Mouse (Mus musculus) lung, postnatal 25 days (tissue): ENCODE data around the gene Prmt7.
"Not testable (repeated sequence)": the region's sequence is repeated elsewhere in the genome, so short reads cannot be mapped to it uniquely, and the experiment has no call there.

ENCODE experiments used
- DNase-seq: peaks from one replicate; pipeline ENCODE4 v3.0.0; 2022; ENCODE audit warnings: low spot score

The Prmt7 gene

DNA sequence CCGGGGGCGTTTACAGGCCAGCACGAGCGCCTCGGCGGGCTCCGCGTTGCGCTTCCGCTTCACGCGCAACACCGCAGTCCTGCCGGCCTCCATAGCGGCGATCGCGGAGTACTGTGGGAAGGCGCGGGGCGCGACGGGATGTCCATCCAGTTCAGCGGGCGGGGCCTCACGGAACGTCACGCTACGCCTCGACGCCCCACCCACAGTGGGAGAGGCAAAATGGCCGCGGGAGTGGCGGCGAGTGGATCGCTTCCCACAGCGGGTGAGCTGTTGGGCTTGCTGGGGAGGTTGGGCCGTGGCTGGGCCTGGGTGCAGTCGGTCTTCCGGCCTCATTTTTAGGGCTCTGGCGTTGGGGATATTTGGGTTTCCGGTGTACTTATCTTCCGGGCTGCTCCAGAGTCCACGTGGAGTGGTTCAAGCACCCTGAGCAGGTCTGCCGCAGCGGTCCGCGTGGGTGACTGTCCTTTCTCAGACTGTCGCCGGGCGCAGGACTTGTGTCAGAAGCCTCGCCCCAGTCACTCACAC, at the start of gene Prmt7, which contains the start of gene Slc7a6os:
TSS of gene Prmt7 (plus strand) at position 116 of the 525 bp plus-strand sequence.
TSS of gene Slc7a6os (minus strand) at position 115 of the 525 bp plus-strand sequence.
- DNase-seq = peak; percentile 96

DNA sequence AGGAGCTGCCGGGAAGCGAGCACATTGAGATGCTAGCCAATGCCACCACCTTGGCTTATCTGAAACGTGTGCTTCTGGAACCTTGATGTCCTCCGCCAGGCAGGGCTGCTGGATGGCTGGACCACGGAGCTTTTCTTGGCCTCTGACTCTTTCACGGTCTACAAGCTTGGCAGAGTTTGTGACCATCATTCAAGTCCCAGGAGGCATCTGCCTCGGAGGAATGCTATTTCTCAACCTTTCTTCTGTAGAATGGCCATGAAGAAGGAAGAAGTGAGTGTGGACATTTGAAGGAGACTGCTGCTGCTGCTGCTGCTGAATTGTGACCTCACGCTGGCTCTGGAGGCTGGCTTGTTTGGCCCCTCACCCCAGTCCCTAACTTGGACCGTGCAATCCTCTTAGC, 47.5 kb upstream of the Prmt7 start:
- DNase-seq = no peak

DNA sequence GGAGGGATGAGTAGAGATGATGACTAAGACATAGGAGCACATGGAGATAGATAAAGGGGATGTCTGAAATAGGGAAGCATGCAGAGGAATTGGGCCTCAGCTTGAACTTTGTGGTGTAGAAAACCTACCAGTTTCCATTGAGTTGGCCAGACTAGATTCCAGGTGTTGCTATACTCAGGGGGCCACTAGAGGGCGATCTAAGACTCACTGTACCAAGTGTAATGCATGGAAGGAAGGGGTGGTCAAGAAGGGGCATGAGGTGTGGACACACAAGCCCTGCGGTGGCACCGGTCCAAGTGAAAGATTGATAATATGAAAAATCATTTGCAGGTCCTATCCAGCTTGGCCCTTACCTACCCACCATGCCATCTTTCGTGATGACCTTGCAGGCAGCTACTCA, 45.3 kb upstream of the Prmt7 start:
- peak; percentile 76 for DNase-seq

DNA sequence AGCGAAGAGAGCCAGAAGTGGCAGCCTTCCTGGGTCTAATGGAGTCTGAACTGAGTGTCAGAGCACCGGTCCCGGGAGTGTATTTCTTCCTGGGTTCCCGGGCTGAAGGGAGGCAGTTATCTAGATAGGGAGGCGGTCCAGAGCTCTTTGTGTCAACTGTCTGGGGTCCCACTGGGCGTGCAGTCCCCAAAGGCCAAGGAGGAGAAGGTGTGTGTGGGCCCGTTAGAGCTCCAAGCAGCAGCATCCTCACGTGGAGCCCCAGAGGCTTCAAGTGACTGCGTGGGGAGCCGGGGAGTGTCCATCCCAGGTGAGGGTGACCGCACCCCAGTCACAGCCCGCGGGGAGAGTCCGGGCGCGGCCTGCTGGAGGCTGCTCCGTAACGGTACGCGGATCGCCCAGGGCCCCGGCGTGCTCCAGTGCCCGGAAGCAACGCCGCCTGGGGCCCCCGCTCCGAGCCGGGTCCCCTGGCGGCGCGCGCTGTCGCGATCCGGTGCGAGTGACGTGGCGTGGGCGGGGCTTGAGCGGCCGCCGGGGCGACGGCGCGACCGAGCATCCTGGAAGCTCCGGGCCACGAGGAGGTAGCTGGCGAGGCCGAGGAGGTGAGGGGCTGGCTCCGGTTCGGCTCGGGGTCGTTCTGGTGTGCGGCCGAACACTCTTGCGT, 42.2 kb upstream of the Prmt7 start, which contains the start of gene Slc7a6:
TSS of gene Slc7a6 (plus strand) at position 502 of the 661 bp plus-strand sequence.
- DNase-seq = peak; percentile 86

DNA sequence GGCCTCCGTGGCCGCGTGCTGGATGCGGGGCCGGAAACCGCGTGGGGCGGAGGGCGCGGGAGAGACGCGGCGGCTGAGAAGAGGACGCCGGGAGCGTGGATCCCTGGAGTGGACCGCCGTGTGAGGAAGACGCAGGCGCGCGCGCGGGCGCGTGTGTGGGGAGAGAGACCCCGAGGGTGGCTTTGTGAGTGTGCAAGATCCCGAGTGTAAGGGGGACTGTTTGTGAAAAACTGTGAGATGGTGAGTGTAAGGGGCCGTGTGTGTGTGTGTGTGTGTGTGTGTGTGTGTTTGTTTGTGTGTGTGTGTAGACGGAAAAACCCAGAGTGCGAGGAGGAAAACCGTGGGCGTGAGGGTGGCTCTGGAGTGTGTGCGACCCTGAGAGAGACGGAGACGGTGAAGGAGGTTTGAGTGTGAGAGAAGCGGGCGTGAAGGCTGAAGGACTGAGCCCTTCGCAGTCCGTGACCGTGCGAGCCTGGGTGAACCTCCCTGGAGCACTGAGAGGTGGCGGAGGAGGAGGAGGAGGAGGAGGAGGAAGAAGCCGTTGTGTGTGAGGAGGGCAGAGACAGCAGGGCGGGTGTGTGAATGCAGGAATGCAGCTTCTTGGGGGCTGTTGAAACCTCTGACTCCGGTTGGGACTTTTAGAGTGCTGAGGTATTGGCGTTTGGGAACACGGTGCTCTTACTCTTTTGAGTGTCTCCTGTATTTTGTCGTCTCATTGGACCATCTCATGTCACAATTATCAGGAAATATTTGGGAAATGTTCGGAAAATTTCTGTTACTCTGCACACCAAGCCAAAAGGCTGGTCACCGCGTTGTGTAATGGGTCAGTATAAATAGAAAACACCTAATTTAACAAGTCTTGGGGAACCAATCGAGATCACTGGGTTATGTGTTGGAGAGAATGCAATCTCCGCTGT, 41.5 kb upstream of the Prmt7 start:
- DNase-seq = peak; percentile 31

DNA sequence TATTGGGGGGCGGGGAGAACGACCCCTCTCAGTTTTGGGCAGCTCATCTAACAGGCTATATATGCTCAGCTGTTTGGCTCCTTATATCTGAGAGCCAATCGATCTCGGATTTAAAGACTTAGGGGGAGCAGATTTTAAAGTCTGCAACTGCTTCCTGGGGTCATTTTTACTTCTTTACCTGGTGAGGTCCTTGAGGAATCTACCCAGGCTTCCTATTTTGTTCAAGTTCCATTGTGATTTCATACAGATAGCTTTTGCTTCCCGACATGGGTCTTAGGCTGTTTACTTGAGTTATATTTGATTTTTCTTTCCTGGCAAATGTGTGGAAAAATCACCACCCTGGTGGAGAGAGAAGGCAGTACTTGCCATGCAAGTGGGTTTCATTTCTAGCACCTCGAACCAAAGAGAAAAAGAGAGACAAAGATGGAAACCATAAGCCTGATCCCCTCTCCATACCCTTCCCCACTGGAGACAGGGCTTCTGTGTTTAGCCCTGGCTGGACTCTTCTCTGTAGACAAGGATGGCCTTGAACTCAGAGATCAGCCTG, 40.7 kb upstream of the Prmt7 start:
- DNase-seq = no peak

DNA sequence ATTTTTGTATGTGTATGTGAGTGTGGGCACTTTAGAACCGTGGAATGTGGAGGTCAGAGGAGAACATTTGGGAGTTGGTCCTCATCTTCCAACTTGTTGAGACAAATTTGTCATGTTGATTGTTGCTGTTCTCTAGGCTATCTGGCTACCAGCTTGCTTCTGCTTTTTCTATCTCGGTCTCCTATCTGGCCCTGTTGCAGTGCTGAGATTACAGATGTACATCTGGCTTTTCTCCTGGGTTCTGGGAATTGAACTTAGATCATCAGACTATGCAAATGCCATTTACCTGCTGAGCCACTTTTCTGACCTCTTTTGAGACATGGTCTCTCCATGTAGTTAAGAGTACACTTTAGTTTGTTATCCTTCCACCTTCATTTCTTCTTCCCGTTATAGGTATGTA, 37.2 kb upstream of the Prmt7 start:
- DNase-seq = no peak

DNA sequence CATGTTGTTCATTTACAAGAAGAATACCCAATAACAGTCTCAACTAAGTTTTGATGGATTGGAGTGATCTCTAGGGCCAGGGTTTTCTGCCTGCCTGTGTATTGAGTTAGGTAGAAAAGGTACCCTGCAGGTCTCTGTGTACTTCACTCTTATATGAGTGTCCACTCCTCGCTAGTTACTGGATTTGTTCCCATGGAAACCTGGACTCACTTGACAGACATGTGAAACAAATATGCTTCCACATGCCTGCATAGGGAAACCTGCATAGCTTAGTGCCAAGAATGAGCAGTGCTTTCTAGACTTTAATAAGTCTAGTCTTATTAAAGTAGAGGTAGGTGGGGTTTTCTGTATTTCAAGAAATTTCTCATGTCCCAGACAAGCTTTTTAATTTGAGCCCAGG, 33.8 kb upstream of the Prmt7 start:
- DNase-seq = peak; percentile 53

DNA sequence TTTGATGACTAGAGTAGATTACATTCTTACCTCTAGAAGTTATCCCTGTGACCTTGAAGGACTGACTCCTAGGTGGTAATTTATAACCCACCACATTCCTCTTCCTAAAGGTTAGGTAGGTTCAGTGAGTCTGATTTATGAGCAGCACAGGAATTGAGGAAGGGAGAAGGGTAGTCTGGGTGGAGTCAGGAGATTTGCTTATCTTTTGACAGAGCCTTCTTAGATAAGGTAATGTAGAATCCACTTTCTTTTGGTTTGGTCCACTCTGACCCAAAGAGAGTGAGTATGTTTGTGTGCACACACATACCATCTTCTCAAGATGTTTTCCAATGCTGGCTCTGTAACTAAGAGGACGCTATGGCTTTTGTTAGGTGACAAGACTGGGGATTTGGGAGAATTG, 33.1 kb upstream of the Prmt7 start:
- no peak for DNase-seq

DNA sequence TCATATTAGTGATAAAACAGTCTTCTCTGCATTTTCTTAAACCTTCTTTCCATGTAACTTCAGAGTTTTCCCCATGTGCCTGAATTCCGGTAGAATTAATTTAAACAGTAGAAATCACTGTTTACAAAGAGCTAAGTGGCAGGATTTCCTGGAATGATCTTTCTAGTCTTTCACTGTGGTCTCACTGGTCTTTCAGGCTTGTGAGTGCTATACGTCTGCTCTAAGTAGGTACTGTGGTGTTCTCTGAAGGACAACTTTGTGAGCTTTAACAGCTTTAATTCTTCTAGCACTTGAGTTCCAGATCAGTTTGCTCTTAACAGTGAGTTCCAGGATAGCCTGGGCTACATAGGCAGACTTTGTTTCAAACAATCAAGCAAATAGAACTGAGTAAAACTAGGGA, 32.3 kb upstream of the Prmt7 start:
- no peak for DNase-seq

DNA sequence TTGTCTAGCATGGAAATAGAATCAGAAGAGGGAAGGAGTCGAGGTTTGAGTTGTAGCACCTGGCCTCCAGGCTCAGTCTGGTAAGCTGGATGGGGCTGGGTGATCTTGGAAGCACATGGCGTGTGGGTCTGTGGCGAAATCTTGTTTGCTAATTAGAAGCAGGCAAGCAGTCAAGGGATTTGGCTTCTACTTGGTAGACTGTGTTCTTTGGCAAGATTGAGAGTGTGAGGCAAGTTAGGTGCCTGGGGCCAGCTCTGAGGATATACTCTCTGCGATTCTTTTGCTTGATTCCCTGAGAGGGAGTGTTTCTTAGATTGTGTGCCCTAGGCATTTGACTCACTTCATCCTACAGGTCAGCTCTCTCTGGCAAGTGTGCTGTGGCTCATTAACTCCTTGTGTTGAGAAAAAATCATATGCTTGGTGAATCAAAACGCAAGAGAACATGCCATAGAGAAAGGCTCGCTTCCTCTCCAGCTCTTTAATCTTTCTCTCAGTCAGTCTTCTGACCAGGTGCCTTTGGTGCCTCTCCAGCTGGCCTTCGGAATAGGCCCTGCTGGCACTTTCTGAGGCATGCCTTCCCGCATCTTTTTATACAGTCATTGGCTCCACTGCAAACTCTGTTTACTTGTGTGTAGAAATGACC, 25.0 kb upstream of the Prmt7 start:
- peak; percentile 53 for DNase-seq

DNA sequence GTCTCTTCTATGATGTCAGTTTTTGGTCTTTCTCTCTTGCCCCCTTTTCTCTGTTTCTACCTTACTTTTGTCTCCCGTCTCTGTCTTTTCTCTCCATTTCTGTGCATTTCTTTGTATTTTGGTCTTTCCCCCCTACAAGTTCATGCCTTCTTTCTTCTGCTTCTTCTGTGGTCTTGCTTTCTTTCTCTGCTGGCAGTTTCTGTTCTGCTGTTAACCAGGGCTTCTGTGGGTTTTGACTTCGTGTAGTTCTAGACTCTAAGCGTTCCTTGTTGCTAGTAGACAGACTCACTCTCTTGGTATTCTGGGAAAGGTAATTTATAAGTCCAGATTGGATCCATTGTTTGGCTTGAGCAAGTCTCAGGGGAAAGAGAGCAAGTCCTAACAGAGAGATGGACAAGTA, 24.3 kb upstream of the Prmt7 start:
- no peak for DNase-seq

DNA sequence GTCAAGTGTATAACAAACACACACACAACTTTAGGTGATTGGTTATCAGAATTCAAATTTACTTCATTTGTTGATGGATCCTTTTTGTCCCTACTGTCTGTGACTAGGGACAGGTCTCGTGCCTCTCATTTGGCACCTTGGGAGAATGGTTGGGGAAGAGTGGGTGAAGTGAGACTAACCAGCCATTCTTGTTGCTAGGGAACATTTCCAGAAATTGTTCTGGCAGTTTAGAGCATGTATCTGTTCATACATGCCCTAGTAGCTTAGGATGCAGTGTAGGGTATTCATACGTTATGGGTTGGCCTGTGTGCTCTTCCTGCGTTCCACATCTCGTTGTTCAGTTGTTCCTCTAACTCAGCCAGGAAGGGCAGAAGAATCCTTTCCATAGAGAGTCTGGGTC, 21.6 kb upstream of the Prmt7 start:
- DNase-seq = no peak

DNA sequence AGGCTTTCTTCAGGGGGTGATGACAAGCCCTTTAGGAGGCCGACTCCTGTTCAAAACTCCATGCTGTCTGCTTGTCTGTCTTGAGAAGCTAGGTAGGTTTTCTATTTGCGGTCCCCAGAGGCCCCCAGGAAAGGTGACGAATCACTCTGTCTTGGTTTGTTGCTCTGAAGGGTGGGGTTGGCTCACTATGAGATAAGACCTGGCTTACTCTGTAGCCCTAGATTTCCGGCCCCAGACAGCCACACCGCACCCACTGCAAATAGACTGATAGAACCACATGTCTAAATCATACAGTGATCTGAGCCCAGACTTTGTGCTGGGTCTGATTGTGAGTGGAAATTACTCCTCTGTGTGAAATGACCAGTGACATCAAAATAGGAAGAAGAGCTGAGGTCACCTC, 19.1 kb upstream of the Prmt7 start:
- DNase-seq = no peak

DNA sequence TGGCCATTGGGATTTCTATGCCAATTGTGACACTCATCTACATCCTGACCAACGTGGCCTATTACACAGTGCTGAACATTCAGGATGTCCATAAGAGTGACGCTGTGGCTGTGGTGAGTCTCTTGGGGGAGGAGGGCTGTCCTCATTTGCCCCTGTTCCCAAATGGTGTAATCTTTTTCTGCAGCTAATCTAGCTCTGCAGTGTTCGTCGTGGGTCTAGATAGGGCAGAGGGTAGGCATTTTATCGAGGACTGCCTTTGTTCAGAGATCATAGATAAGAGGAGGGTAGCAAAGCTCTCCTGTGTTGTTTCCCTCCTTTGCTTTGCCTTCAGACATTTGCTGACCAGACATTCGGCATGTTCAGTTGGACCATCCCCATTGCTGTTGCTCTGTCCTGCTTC, 17.6 kb upstream of the Prmt7 start:
- DNase-seq = no peak

DNA sequence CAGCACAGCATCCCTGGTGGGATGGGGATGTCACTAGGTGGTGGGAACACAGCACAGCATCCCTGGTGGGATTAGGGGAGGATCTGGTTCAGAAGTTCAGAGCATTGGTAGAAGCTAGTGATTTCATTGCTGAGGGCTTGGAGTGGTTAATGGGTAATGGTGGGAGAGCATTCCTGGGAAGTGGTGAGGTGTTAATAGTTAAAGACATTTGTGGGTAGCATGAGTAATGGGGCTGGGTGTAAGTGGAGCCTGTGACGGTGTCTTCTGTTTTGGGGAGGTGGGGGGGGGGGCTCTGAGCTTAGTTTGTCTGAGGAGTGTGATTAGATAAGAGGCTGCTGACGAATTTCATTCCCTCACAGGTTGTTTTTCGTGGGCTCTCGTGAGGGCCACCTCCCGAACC, 16.7 kb upstream of the Prmt7 start:
- DNase-seq = no peak

DNA sequence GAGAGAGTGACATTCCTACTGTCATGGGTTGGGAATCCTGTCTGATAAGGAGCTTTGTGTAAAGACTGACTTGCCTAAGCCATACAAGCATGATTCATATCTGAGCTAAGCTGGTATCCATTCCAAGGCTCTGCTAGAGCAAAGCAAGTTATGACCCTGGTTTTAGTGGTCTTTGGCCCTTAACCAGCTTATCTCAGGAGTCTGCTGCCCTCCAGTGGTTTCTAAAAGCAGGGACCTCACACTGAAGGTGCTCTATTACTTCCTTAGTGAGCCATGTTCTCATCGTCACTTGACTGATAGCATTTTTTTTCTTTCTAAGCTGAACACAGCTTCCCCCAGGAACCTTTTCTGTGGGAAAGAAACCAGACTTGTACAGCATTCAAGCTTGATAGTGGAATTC, 12.0 kb upstream of the Prmt7 start:
- DNase-seq = peak; percentile 60

DNA sequence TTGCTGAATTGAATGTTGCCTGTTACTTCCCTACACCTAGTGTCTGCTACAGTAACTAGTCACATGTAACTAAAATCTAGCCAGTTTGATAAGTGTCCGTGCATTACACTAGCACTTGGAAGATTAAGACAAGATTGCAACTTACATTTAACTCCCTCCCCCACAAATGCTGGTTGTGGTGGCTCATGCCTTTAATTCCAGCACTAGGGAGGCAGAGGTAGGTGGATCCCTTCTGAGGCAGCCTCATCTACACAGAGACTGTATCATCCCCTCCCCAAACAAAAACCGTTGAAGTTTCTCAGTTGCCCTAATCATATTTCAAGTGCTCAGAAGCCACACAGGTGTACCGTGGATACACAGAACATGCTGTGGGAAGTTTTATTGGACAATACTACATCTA, 11.1 kb upstream of the Prmt7 start:
- not testable (repeated sequence) for DNase-seq

DNA sequence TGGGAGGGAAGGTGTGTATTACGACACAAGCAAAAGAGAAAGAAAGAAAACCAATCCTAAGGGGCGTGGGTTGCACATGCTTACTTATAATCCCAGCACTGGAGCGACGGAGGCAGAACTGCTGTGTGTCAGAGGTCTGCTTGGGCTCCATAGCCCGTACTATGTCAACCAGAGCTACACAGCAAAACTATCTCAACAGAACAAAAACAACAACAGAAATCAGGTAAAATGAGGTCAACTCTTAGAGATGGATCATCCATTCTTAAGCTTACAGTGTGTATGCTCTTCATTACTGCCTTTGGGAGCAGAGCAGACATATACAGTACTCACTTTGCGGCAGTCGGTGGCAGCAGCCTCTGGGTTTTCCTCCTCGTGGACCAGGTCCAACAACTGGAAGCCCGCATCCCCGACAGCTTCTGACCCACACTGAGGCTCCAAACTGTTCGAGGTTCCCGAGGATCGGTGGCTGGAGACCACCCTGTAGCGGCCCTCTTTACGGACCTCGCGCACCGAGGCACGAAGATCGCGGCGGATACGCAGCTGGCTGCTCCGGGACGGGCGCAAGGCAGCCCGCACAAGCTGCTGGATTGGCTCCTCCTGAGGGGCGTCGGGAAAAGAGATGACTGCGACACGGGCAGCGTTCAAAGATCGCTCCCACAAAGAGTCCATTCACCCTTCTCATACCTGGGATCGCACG, 553 bp upstream of the Prmt7 start:
- DNase-seq = peak; percentile 10

DNA sequence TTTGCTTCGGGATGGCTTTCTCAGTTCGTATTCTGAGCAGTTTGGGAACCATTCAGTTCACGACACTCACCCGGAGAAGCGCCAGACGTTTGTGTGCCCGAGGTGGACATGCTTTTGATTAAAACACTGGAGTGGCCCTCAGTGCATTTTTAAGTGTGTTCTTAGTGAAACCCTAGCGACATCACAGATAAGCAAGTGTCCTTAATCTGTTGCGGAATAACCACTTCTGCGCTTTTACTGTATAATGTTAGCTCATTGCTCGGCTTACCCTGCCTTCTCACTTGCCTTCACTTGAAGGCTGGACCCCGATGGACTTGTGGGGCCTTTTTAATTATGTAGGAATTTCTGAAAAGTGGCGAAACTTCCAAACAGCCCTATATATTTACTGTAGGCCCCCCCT, 685 bp downstream of the Prmt7 start:
- no peak for DNase-seq

DNA sequence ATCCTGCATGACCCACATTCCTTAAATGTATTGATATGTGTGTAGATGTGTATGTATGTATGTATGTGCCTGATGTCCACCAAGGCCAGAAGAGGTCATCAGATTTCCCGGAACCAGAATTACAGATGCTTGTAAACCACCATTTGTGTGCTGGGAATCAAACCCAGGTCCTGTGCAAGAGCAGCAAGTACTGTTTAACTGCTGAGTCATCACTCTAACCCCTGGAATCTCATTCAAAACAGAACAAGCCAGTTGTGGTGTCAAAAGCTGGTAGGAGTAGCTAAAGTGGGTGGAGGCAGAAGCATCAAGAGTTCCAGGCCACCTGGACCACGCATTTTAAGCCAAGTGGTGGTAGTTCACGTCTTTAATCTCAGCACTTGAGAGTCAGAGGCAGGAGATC, 3.2 kb downstream of the Prmt7 start:
- DNase-seq = no peak

DNA sequence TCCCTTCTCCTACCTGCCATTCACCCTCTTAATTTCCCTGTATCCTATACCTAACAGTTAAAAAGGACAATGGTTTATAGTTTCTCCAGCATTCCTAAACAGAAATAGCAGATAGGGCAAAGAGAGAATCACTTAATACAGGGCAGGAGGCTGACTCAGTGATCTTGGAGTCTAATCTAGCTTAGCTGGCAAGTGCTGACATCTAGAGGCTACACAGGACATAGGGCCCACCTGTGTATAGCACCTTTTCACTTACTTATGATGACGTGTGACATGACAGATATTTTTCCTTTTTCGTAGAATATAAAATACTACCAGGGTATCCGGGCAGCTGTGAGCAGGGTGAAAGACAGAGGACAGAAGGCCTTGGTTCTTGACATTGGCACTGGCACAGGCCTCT, 8.9 kb downstream of the Prmt7 start:
- no peak for DNase-seq
